Mouse (Mus musculus): ENCODE results near the gene Ifit3b. TPM values are rescaled to one million over a fixed set of nuclear protein-coding genes. Genes with fewer than 3 reads are reported as not detected.
"Not testable (repeated sequence)": the region's sequence is repeated elsewhere in the genome, so short reads cannot be mapped to it uniquely, and the experiment has no call there.

The Ifit3b gene
- total RNA-seq, 2 experiments from 2014 or later = 0.43 to 0.81 TPM

DNA sequence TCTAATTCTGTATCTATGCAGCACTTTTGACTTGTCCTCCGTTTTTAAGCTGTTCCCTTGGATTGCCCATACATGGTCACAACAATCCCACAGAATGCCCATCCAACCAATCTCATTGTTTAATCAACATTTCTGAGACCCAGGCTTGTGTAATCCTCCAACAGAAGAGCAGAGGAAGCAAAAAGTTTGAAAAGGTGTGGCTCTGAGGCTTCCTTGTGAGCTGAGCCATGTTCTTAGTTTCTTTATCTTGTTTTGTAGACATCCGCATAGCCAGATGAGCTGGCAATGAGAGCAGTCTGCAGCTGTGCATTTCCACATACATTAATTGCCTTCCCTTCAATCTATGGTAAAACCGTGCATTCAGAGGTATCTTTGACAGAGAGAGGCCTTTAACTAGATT is 2.3 kb upstream of the Ifit3b start:
- no peak for DNase-seq (ENCODE audit: low spot score in 2 of 2)

- DNase-seq (ENCODE audit: low spot score in 2 of 2) = not testable (repeated sequence)
Measured at GRCm38 (mm10) chr19:34610118-34610517, 2.3 kb downstream of the Ifit3b start.

GRCm38 (mm10) chr19:34612243-34613001 is 4.7 kb downstream of the Ifit3b start:
- DNase-seq (ENCODE audit: low spot score in 2 of 2) = not testable (repeated sequence)

- DNase-seq (ENCODE audit: low spot score in 2 of 2) = no peak
Measured at GRCm38 (mm10) chr19:34620871-34621270, 13.1 kb downstream of the Ifit3b start.

DNA sequence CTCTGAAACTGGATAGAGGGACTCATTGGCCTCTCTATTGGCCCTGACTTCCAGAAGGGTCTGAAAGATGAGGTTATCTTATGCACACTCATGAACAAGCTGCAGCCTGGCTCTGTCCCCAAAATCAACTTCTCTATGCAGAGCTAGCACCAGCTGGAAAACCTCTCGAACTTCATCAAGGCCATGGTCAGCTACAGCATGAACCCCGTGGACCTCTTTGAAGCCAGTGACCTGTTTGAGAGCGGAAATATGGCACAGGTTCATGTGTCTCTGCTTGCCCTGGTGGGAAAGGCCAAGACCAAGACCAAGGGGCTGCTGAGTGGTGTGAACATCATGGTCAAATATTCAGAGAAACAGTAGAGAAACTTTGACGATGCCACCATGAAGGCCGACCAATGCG is 16.0 kb downstream of the Ifit3b start:
- no peak for DNase-seq (ENCODE audit: low spot score in 2 of 2)

DNA sequence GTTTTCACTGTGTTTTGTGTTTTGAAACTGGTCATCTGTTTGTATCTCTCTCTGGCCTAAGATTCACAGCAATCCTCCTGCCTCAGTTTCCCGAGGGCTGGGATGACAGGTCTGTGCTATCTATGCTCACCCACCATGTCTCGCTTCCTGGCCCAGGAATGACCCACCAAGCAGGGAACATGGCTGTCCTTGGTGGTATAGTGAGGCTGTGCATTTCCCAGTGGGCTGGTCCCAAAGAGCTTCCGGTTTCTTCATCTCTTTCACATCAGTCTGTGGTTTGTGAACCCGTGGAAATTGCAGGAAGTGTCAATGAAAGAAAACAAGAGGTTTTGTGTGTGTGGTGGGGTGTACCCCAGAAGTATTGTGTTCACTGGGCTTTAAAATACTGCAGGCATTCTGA is 16.9 kb downstream of the Ifit3b start:
- DNase-seq (ENCODE audit: low spot score in 2 of 2) = no peak

- no peak for DNase-seq (ENCODE audit: low spot score in 2 of 2)
Measured at GRCm38 (mm10) chr19:34627496-34627895, 19.7 kb downstream of the Ifit3b start.

GRCm38 (mm10) chr19:34631487-34631886 is 23.7 kb downstream of the Ifit3b start:
- no peak for DNase-seq (ENCODE audit: low spot score in 2 of 2)

GRCm38 (mm10) chr19:34633484-34633883 is 25.7 kb downstream of the Ifit3b start:
- no peak for DNase-seq (ENCODE audit: low spot score in 2 of 2)

DNA sequence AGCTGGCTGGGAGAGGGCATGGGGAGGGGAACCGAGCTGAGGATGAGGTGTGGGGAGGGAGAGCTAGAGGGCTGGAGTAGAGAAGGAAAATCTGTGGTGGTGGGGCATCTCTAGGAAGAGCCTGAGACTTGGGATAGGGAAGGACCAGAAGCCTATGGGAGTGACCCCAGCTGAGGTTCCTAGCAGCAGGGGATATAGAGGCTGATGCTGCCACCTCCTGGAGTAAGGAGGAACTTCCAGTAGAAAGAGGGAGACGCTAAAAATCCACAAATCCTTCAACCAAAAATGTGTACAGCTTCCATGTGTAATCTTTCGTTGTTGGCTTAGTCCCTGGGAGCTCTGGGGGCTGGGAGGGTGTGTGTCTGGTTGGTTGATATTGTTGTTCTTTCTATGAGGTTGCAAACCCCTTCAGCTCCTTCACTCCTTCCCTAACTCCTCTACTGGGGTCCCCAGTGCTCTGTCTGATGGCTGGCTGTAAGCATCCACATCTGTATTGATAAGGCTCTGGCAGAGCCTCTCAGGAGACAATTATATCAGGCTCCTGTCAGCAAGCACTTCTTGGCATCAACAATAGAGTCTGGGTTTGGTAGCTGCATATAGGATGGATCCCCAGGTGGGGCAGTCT is 29.3 kb downstream of the Ifit3b start:
- DNase-seq (ENCODE audit: low spot score in 2 of 2) = peak; percentile 48 to 49

DNA sequence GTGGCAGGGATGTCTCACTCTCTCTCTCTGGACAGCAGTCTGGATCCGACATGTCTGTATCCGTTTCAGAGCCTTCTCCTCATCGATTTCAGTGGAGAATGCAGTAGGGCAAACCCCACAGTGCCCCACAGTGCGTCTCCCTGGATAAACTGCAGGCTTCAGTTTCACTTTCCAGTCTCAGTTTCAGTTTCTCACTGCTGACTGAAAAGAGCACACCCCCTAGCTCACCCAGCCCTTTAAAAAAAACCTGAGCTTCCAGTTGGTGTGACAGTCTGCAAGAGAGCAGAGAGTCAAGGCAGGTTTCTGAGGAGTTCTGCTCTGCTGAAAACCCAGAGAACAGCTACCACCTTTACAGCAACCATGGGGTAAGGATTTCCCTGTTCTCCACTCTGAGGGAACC is 32.9 kb downstream of the Ifit3b start, which contains the start of the genes Ifit1bl2 and Ifit1:
Gene Ifit1bl2 (minus strand): TSS at position 121 of the 400 bp plus-strand sequence.
Gene Ifit1 (plus strand): TSS at position 249 of the 400 bp plus-strand sequence.
- no peak for DNase-seq (ENCODE audit: low spot score in 2 of 2)

- no peak for DNase-seq (ENCODE audit: low spot score in 2 of 2)
Measured at GRCm38 (mm10) chr19:34642616-34643015, 34.8 kb downstream of the Ifit3b start.

DNA sequence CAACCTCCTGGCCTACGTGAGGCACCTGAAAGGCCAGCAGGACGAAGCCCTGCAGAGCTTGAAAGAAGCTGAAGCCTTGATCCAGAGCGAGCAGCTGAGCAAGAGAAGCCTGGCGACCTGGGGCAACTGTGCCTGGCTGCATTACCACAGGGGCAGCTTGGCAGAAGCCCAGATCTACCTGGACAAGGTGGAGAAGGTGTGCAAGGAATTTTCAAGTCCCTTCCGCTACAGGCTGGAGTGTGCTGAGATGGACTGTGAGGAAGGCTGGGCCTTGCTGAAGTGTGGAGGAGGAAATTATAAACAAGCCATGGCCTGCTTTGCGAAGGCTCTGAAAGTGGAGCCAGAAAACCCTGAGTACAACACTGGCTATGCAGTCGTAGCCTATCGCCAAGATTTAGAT is 39.9 kb downstream of the Ifit3b start:
- not testable (repeated sequence) for DNase-seq (ENCODE audit: low spot score in 2 of 2)

DNA sequence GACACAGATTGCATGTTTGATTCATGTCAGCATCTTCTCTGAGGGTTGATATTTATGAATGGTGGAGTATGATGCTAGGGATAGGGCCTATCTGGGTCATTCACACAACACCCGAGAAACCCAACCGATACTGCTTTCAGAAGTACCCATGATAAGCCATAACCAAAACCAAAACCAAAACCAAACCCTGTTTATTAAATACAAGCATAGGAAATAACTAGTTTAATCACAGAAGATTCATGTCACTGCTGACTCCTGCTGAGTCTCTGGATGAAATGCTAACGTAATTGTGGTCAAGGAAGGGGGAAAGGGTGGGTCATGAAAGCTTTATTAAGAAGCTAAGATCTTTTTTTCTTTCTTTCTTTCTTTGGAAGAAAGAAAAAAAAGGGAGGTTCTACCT is 42.5 kb downstream of the Ifit3b start:
- no peak for DNase-seq (ENCODE audit: low spot score in 2 of 2)

DNA sequence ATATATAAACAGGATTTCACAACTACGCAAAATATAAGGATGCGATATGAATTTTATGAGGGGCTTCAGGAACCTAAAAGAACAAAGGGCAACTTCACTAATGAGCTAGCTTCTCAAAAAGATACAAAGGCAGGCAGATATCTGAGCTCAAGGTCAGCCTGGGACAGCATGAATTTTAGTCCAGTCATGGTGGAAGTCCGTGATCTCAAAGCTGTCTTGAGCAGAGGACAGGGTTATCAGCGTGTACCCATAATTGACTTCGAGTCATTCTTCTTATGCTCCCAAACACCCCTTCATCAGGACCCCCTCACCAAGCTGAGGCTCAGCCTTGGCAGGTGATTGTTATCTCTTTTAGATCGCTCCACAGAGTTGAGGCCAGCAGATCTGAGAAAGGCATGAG is 43.2 kb downstream of the Ifit3b start:
- no peak for DNase-seq (ENCODE audit: low spot score in 2 of 2)

DNA sequence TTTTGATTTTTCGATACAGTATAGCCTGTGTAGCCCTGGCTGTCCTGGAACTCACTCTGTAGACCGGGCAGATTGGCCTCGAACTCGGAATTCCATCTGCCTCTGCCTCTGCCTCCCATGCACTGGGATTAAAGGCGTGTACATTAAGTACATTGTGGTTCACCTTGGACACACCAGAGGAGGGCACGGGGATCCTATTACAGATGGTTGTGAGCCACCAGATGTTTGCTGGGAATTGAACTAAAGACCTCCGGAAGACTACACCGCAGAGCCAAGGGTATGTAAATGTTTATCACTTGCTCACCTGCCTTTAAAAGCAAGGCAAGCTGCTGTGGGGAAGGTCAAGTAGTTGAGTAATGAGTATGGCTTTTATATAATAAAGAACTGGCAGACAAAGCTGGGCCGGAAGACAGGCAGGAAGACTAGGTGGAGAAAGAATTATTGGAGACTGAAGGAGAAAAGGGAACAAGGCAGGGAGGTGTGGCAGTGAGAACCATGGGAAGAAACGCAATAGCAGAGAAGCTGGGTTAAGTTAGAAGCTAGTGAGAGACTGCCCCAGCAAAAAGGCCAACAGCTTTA is 47.5 kb downstream of the Ifit3b start:
- no peak for DNase-seq (ENCODE audit: low spot score in 2 of 2)

- DNase-seq (ENCODE audit: low spot score in 2 of 2) = no peak
Measured at GRCm38 (mm10) chr19:34656511-34657298, 48.9 kb downstream of the Ifit3b start.

DNA sequence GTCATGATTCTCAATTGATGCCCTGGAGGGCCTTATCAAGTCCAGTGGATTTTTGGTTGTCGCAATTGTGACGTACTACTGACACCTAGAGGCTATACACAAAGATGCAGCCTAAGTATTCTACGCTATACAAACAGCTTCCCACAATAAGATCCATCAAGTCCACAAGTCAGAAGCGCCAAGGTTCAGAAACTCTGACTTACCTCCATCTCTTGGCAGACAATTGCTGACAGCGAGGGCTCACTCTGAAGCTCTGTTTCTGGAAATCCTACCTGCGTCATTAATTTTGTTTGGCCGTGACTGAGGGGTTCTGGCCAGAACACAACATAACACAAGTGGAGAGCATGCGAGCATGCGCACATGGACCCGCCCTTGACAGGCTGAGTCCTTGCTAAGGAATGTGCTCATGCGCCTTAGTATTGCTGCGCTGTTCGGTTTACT is 54.3 kb downstream of the Ifit3b start:
- peak; percentile 44 to 48 for DNase-seq (ENCODE audit: low spot score in 2 of 2)

DNA sequence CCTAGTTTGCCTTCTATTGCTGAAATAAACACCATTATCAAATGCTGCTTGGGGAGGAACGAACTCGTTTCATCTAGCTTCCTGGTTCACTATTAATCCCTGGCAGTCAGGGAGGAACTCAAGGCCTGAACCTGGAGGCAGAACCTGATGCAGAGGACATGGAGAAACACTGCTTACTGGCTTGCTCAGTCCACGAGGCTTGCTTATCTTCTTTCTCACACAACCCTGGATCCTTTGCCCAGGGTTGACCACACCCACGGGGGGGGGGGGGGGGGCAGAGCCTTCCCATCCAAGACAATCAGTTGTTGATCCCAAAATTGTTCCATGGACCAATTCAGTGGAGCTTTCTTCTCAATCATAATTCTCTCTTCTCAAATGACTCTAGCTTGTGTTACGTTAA is 55.0 kb downstream of the Ifit3b start:
- DNase-seq (ENCODE audit: low spot score in 2 of 2) = no peak
